Mouse (Mus musculus) ES-Bruce4 (cell line): ENCODE results near the gene Armc9. TPM values are rescaled to one million over a fixed set of nuclear protein-coding genes. Genes with fewer than 3 reads are reported as not detected.

ENCODE experiments used
- H3K27ac ChIP-seq: 2 replicates; pipeline ENCODE4 v1.5.1; 2012; ENCODE audit warnings: low read length, inconsistent platforms; ENCODE audit not compliant: insufficient read depth
- H3K27me3 ChIP-seq: 2 replicates; pipeline ENCODE4 v1.6.1; 2012; ENCODE audit warnings: mild to moderate bottlenecking, low read length, inconsistent platforms; ENCODE audit not compliant: control insufficient read depth, poor library complexity, insufficient read depth, severe bottlenecking
- H3K36me3 ChIP-seq: 2 replicates; pipeline ENCODE4 v1.6.1; 2012; ENCODE audit warnings: inconsistent platforms, mild to moderate bottlenecking, low read length, moderate library complexity; ENCODE audit not compliant: control insufficient read depth, poor library complexity, insufficient read depth, severe bottlenecking
- H3K4me1 ChIP-seq: one replicate; pipeline ENCODE4 v1.8.1; 2011; ENCODE audit warnings: low read length; ENCODE audit not compliant: control insufficient read depth, insufficient read depth
- H3K4me3 ChIP-seq: 2 replicates; pipeline ENCODE4 v1.5.1; 2011; ENCODE audit warnings: low read depth, mild to moderate bottlenecking, low read length
- H3K9ac ChIP-seq: 2 replicates; pipeline ENCODE4 v1.6.1; 2012; ENCODE audit warnings: low read depth, mild to moderate bottlenecking, inconsistent platforms; ENCODE audit not compliant: poor library complexity, severe bottlenecking
- H3K9me3 ChIP-seq: replicated peaks from 2 replicates; pipeline ENCODE4 v1.6.1; 2012; ENCODE audit warnings: mild to moderate bottlenecking, low read length, inconsistent platforms; ENCODE audit not compliant: control insufficient read depth, poor library complexity, insufficient read depth, severe bottlenecking
- CTCF ChIP-seq: IDR thresholded peaks from one replicate; pipeline ENCODE4 v1.8.1; 2011; ENCODE audit warnings: low read depth, low read length
- EP300 ChIP-seq: IDR thresholded peaks from 2 replicates; pipeline ENCODE4 v1.6.1; 2011; ENCODE audit warnings: low read depth, low read length; ENCODE audit not compliant: insufficient read depth
- POLR2A ChIP-seq: IDR thresholded peaks from one replicate; pipeline ENCODE4 v1.8.1; 2011; ENCODE audit warnings: low read length; ENCODE audit not compliant: insufficient read depth
- polyA plus RNA-seq: library from polyadenylated mRNA; stranded (reverse); fragments of >200 nt; gene quantifications from 2 replicates; pipeline ENCODE4 v1.2.4, GENCODE M21; 2011; ENCODE audit warnings: low read depth; ENCODE audit not compliant: missing spikeins, insufficient read depth, insufficient read length

Gene Armc9
- polyA plus RNA-seq, 1 experiment: 13.7 TPM

- no peak overlapping the region for H3K4me3 ChIP-seq
- H3K9me3 ChIP-seq: no peaks in the 10 kb centered on the region
- peaks cover 5% of the 10 kb centered on the region for H3K36me3 ChIP-seq
- no peaks in the 10 kb centered on the region for H3K27me3 ChIP-seq
- H3K9ac ChIP-seq: no peak overlapping the region
- H3K27ac ChIP-seq: no peak overlapping the region
- TF ChIP-seq EP300: no peak
- no peak for TF ChIP-seq POLR2A
- TF ChIP-seq CTCF: no peak
- no peaks in the 10 kb centered on the region for H3K4me1 ChIP-seq
Observed at GRCm38 (mm10) chr1:86156075-86156474, 1.5 kb downstream of the Armc9 start.

GRCm38 (mm10) chr1:86156595-86156994 lies 2.0 kb downstream of the Armc9 start:
- Histone ChIP-seq H3K9me3 (no peaks in the 10 kb centered on the region), H3K4me3 (no peak overlapping the region), H3K27me3 (no peaks in the 10 kb centered on the region), H3K36me3 (peaks cover 5% of the 10 kb centered on the region), H3K9ac (no peak overlapping the region), H3K27ac (no peak overlapping the region), H3K4me1 (no peaks in the 10 kb centered on the region)
- TF ChIP-seq POLR2A (no peak), CTCF (no peak), EP300 (no peak)

- no peaks in the 10 kb centered on the region for H3K9me3 ChIP-seq
- no peak overlapping the region for H3K27ac ChIP-seq
- no peak overlapping the region for H3K4me3 ChIP-seq
- TF ChIP-seq CTCF (no peak), EP300 (no peak), POLR2A (no peak)
- no peaks in the 10 kb centered on the region for H3K4me1 ChIP-seq
- H3K9ac ChIP-seq: no peak overlapping the region
- peaks cover 7% of the 10 kb centered on the region for H3K36me3 ChIP-seq
- no peaks in the 10 kb centered on the region for H3K27me3 ChIP-seq
Observed at GRCm38 (mm10) chr1:86160059-86160458, 5.5 kb downstream of the Armc9 start.

- no peak overlapping the region for H3K9ac ChIP-seq
Observed at GRCm38 (mm10) chr1:86160479-86160878, 5.9 kb downstream of the Armc9 start.

GRCm38 (mm10) chr1:86161061-86161460 lies 6.5 kb downstream of the Armc9 start:
- Histone ChIP-seq H3K36me3 (peaks cover 9% of the 10 kb centered on the region), H3K9ac (no peak overlapping the region), H3K4me3 (no peak overlapping the region), H3K9me3 (no peaks in the 10 kb centered on the region), H3K4me1 (no peaks in the 10 kb centered on the region), H3K27me3 (no peaks in the 10 kb centered on the region), H3K27ac (no peak overlapping the region)
- no peak for TF ChIP-seq POLR2A
- no peak for TF ChIP-seq CTCF
- TF ChIP-seq EP300: no peak

More at GRCm38 (mm10) chr1:86160479-86160878, 5.9 kb downstream of the Armc9 start:
- Histone ChIP-seq H3K27me3 (no peaks in the 10 kb centered on the region), H3K9me3 (no peaks in the 10 kb centered on the region), H3K36me3 (peaks cover 9% of the 10 kb centered on the region), H3K4me1 (no peaks in the 10 kb centered on the region), H3K27ac (no peak overlapping the region), H3K4me3 (no peak overlapping the region)
- TF ChIP-seq EP300 (no peak), CTCF (no peak), POLR2A (no peak)

- Histone ChIP-seq H3K27ac (no peak overlapping the region), H3K36me3 (no peaks in the 10 kb centered on the region), H3K9me3 (no peaks in the 10 kb centered on the region), H3K9ac (no peak overlapping the region), H3K27me3 (no peaks in the 10 kb centered on the region), H3K4me3 (no peak overlapping the region), H3K4me1 (no peaks in the 10 kb centered on the region)
- TF ChIP-seq EP300 (no peak), POLR2A (no peak), CTCF (no peak)
Observed at GRCm38 (mm10) chr1:86174602-86175001, 20.0 kb downstream of the Armc9 start.

GRCm38 (mm10) chr1:86176066-86176465 lies 21.5 kb downstream of the Armc9 start:
- Histone ChIP-seq H3K4me1 (peaks cover 2% of the 10 kb centered on the region), H3K27ac (no peak overlapping the region), H3K36me3 (no peaks in the 10 kb centered on the region), H3K9me3 (no peaks in the 10 kb centered on the region), H3K9ac (no peak overlapping the region), H3K4me3 (no peak overlapping the region), H3K27me3 (no peaks in the 10 kb centered on the region)
- TF ChIP-seq EP300 (no peak), CTCF (no peak), POLR2A (no peak)
